Mouse (Mus musculus) liver, embryonic 14.5 days (tissue): ENCODE data around the gene Tgfbr3. TPM values are rescaled to one million over a fixed set of nuclear protein-coding genes. Genes with fewer than 3 reads are reported as not detected.

Source experiments
- ATAC-seq: fragments of 200-750 bp; cut with Nextera tagmentation; 2 replicates; pipeline ENCODE4 v1.8.0; 2017; ENCODE audit warnings: moderate number of reproducible peaks, mild to moderate bottlenecking, moderate library complexity; ENCODE audit not compliant: insufficient read depth
- DNase-seq, 3 experiments: peaks; one replicate each; pipeline ENCODE4 v3.0.0-alpha.2; 2012 to 2013; ENCODE audit warnings: low read depth in 3 of 3, low spot score in 3 of 3
- H3K27ac ChIP-seq: fragments of 300-500 bp; sonication (generic); 2 replicates; pipeline ENCODE4 v1.5.1; 2014; ENCODE audit warnings: moderate library complexity, mild to moderate bottlenecking, control low read depth, inconsistent platforms
- H3K27me3 ChIP-seq: fragments of 300-500 bp; sonication (generic); 2 replicates; pipeline ENCODE4 v1.6.1; 2014; ENCODE audit warnings: mild to moderate bottlenecking, low read length, moderate library complexity; ENCODE audit not compliant: control insufficient read depth, insufficient read depth
- H3K36me3 ChIP-seq: fragments of 300-500 bp; sonication (generic); replicated peaks from 2 replicates; pipeline ENCODE4 v1.6.1; 2014; ENCODE audit warnings: low read depth; ENCODE audit not compliant: control insufficient read depth, insufficient read depth
- H3K4me1 ChIP-seq, 2 experiments: fragments of 200-500 bp in 1 of 2; fragments of 300-500 bp in 1 of 2; sonication (generic) in 1 of 2; replicated peaks; 2 replicates each; pipeline ENCODE4 v1.6.1; 2012 to 2014; ENCODE audit warnings: antibody characterized with exemption in 1 of 2, inconsistent platforms in 1 of 2, low read length in 1 of 2; ENCODE audit not compliant: control insufficient read depth in 2 of 2, insufficient read depth in 2 of 2
- H3K4me2 ChIP-seq: fragments of 300-500 bp; sonication (generic); 2 replicates; pipeline ENCODE4 v1.6.1; 2014; ENCODE audit warnings: low read depth, mild to moderate bottlenecking, control low read depth, moderate library complexity
- H3K4me3 ChIP-seq, 2 experiments: fragments of 200-500 bp in 1 of 2; fragments of 300-500 bp in 1 of 2; sonication (generic) in 1 of 2; 2 replicates each; pipeline ENCODE4 v1.5.1; 2012 to 2014; ENCODE audit warnings: low read depth in 2 of 2, low read length in 2 of 2, mild to moderate bottlenecking in 2 of 2, control low read depth in 1 of 2, inconsistent platforms in 1 of 2, moderate library complexity in 1 of 2; ENCODE audit not compliant: insufficient read depth in 1 of 2
- H3K9ac ChIP-seq: fragments of 300-500 bp; sonication (generic); replicated peaks from 2 replicates; pipeline ENCODE4 v1.6.1; 2014; ENCODE audit warnings: mild to moderate bottlenecking, control low read depth, moderate library complexity
- H3K9me3 ChIP-seq: fragments of 300-500 bp; sonication (generic); 2 replicates; pipeline ENCODE4 v1.6.1; 2016; ENCODE audit warnings: low read length, mixed read lengths; ENCODE audit not compliant: control insufficient read depth
- CTCF ChIP-seq: IDR thresholded peaks from 2 replicates; pipeline ENCODE4 v1.5.1; 2016; ENCODE audit warnings: antibody characterized with exemption, low read depth, control low read depth
- EP300 ChIP-seq: IDR thresholded peaks from 2 replicates; pipeline ENCODE4 v1.6.1; 2016; ENCODE audit warnings: antibody characterized with exemption, low read depth
- WGBS: fragments of 180-500 bp; shearing (Covaris S2); extraction: QIAGEN DNeasy Blood & Tissue Kit; methylation state at CpG from one replicate; pipeline ENCODE4 v1.1.7; 2014; ENCODE audit not compliant: insufficient replicate concordance; 5-methylcytosine and 5-hydroxymethylcytosine counted together
- polyA plus RNA-seq, 2 experiments: library from polyadenylated mRNA; depleted of rRNA in 1 of 2; stranded (reverse) in 1 of 2; unstranded in 1 of 2; fragments of >200 nt; fragmentation: Nextera tagmentation in 1 of 2; extraction: Ambion mirVana in 1 of 2; gene quantifications; 2 replicates each; pipeline versions ENCODE4 v1.2.1 to v1.2.3; 2012 to 2014

Tgfbr3 gene
- polyA plus RNA-seq, 2 experiments, result 4.3 to 7.5 TPM

DNA sequence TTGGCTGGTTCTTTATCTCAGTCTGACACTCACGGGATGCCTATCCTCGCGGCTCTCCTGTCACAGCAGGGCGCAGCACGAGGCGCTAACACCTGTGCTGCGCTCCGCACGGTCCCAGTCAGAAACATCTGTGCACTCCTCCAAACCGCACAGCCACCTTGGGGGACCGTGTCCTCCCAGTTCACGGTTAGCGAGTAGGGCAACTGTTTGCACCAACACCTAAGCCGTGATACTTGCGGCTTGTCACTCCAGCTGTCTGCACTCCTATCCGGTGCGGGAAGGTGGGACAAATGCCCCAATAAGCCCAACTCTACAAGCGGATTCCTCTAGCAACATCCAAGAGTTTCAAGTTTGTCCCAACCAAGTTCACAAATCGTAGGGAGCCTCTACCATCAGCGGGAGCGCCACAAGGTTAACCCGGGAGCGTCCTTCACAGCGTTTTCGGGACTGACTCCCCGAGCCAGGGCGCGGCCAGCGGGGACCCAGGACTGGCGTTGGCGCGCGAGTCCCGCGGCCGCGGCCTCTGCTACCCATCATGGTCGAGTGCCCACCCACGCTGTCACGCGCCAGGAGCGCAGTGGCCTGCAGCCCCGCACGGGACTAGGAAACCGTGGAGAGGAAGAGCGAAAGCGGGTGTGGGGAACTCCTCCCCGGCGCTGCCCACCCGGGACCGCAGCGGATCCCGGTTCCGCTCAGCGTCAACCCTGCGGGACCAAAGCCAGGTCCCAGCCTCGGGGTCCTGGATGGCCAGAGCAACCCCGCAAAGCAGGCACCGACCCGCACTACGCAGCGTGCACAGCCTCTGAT, 799 bp downstream of the Tgfbr3 start:
- DNase-seq, result peak; percentile 32 to 52 (median 33)
- peak overlapping the region; percentile 63 to 82 for H3K4me3 ChIP-seq
- H3K36me3 ChIP-seq, result no peaks in the 10 kb centered on the region
- 1% methylated on average over 62 of the region's 62 CpGs for whole genome bisulfite sequencing
- H3K27ac ChIP-seq, result peak overlapping the region; percentile 19; the same call in 1 of the 2 replicates
- H3K27me3 ChIP-seq, result 0 out of 2 replicates have a peak, but pooled peaks cover 3% of the 10 kb centered on the region
- peak overlapping the region; percentile 97 for H3K4me2 ChIP-seq
- H3K9me3 ChIP-seq, result no peaks in the 10 kb centered on the region
- H3K9ac ChIP-seq, result peak overlapping the region; percentile 73
- TF ChIP-seq CTCF (no peak), EP300 (no peak)
- H3K4me1 ChIP-seq, result peaks cover 0 to 3% of the 10 kb centered on the region in 2 experiments; a peak in 2 of 4 replicates
- peak; percentile 70 for ATAC-seq

DNA sequence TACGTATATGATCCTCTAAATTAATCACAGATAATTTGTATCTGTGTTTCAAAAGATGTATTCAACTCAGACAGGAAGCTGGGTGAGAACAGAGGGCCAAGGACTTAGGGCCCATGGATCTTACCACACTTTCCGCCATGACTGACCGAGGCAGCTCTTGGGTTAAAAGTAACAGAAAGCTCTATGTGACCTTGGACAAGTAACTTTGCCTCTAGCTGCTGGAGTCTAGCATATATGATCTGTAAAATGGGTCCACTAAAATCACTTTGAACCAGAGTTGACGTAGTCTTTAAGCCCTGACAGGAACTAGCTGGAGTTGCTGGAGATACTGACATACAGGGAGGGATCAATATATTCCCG, 1.5 kb downstream of the Tgfbr3 start:
- Histone ChIP-seq H3K27ac (no peak overlapping the region), H3K36me3 (no peaks in the 10 kb centered on the region), H3K4me3 (peak overlapping the region; percentile 63 to 82), H3K9ac (no peak overlapping the region; the same call in 1 of the 2 replicates), H3K9me3 (no peaks in the 10 kb centered on the region), H3K27me3 (0 out of 2 replicates have a peak, but pooled peaks cover 3% of the 10 kb centered on the region), H3K4me2 (peak overlapping the region; percentile 97), H3K4me1 (peaks cover 0 to 3% of the 10 kb centered on the region in 2 experiments; a peak in 2 of 4 replicates)
- ATAC-seq, result no peak
- no peak for TF ChIP-seq CTCF
- no peak for TF ChIP-seq EP300
- no peak for DNase-seq
- 26% methylated on average over 5 of the region's 5 CpGs for WGBS

DNA sequence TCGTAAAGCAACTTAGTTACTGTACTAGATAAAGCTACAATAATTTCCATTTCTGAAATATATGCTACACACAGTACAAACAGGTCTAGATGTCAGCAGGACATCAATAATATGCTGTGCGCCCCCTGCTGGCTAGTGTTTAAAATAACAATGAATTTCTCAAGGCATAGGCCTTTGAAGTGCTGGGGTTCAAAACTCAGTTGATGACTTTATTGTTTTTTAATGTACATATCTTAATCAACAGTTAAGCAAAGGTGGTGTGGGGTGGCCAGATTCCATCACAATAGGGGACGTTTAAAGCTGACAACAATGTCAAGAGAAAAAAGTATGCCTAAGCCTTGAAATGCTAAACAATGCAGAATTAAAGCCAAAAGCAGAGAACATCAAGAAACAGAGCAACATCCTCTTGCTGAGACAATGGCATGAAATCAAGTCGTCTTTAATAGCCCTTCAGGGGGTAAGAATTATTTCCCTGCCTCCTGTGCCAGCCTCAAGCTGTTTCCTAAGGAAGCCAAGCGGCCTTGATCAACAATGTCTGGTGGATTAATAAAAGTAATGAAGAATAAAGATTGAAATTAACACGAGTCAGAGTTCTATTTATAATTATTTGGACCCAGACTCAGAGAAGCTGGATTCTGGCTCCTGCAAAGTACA, 2.0 kb downstream of the Tgfbr3 start:
- TF ChIP-seq EP300 (no peak), CTCF (peak; percentile 74)
- H3K36me3 ChIP-seq, result no peaks in the 10 kb centered on the region
- H3K27ac ChIP-seq, result no peak overlapping the region
- WGBS, result 17% methylated on average over 6 of the region's 6 CpGs
- H3K4me3 ChIP-seq, result peak overlapping the region; percentile 26 to 82; a peak in 3 of 4 replicates
- ATAC-seq (no peak), DNase-seq (peak; percentile 47 to 62 (median 50))
- H3K4me2 ChIP-seq, result peak overlapping the region; percentile 97
- H3K9me3 ChIP-seq, result no peaks in the 10 kb centered on the region
- H3K9ac ChIP-seq, result no peak overlapping the region; the same call in 1 of the 2 replicates
- H3K27me3 ChIP-seq, result 0 out of 2 replicates have a peak, but pooled peaks cover 3% of the 10 kb centered on the region
- peaks cover 0 to 5% of the 10 kb centered on the region in 2 experiments; a peak in 2 of 4 replicates for H3K4me1 ChIP-seq

DNA sequence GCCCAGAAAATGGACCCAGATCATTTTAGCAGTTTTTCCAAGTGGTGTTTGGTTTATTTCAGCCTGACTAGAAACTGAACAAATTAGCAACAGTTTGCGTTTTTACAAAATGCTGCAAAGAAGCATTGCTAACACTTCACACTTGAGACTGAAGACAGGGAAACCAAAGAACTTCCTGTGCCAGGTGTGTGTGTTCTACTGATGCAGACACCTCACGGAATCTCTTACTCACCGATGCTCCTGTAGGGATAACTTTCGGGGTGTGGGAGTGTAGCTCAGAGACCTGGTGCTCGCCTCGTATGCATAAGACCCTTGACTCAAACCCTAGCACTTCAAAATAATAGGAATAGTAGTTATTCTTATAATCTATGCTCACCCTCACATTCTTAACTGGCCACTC, 3.9 kb downstream of the Tgfbr3 start:
- DNase-seq, result no peak
- 68% methylated on average over 6 of the region's 6 CpGs for WGBS
- H3K4me2 ChIP-seq, result no peak overlapping the region
- TF ChIP-seq CTCF (no peak), EP300 (no peak)
- 0 out of 2 replicates have a peak, but pooled peaks cover 3% of the 10 kb centered on the region for H3K27me3 ChIP-seq
- peaks cover 0 to 6% of the 10 kb centered on the region in 2 experiments; a peak in 2 of 4 replicates for H3K4me1 ChIP-seq
- H3K27ac ChIP-seq, result no peak overlapping the region
- no peak overlapping the region for H3K4me3 ChIP-seq
- ATAC-seq, result no peak
- H3K36me3 ChIP-seq, result no peaks in the 10 kb centered on the region
- no peak overlapping the region for H3K9ac ChIP-seq
- no peaks in the 10 kb centered on the region for H3K9me3 ChIP-seq

DNA sequence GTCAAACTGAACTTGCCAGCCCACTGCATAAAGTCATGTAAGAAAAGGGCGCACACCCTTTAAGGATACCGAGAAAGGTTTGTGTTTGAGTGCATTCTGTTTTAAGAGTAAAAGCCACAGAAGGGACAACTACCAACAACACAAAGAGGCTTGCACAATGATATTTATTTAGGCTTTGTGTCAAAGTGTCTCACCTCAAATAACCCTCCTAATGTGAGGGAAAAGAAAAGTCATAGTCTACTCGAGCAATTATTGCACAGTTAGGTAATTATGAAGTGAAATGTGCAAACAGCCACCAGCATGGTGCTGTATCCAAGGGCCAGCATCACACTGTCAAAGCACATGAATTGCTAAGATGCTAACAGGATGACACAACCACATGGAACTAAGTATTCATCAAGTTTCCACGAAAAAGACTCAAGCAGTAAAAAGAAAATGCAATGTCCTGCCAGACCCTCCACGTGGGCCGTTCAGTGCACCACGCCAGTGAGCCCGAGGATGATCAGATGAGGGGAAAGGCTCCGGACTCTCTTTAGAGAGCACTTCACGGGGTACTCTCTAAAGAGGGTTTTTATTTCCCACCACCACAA, 5.4 kb downstream of the Tgfbr3 start:
- no peak for ATAC-seq
- Histone ChIP-seq H3K27ac (no peak overlapping the region), H3K4me2 (no peak overlapping the region), H3K36me3 (no peaks in the 10 kb centered on the region), H3K4me3 (no peak overlapping the region), H3K9ac (no peak overlapping the region), H3K27me3 (no peaks in the 10 kb centered on the region), H3K9me3 (no peaks in the 10 kb centered on the region), H3K4me1 (peaks cover 0 to 6% of the 10 kb centered on the region in 2 experiments; a peak in 2 of 4 replicates)
- no peak for DNase-seq
- WGBS, result 63% methylated on average over 10 of the region's 10 CpGs
- TF ChIP-seq EP300 (no peak), CTCF (no peak)
